17 mouse cellular contexts compared by ENCODE assay signal in genomic region chr2:101823821-101824220, GRCm38 (mm10).
"Had no signal": no experiment of that assay in that cellular context is flagged by ENCODE, and none has a peak within 500 bp of the region (broad histone marks: within the 10 kb centered on the region; RNA-seq: fewer than 3 reads in every experiment).

No protein-coding gene starts in this region.

- DNase-seq: kidney, adult 2 months; kidney, postnatal 25 days; layer of hippocampus, postnatal 36 days; liver, embryonic 13.5 days; lung, adult 2 months; lung, postnatal 14 days; lung, postnatal 4 days; retina, postnatal 1 day; right cerebral cortex, postnatal 25 days; thymus, postnatal 25 days had no signal

- H3K36me3 ChIP-seq: liver, embryonic 13.5 days; midbrain, embryonic 12.5 days; midbrain, embryonic 15.5 days; neural tube, embryonic 12.5 days; neural tube, embryonic 15.5 days had no signal

- H3K9me3 ChIP-seq: liver, embryonic 13.5 days; midbrain, embryonic 12.5 days; midbrain, embryonic 15.5 days; neural tube, embryonic 12.5 days; neural tube, embryonic 15.5 days had no signal

- H3K9ac ChIP-seq: liver, embryonic 13.5 days; midbrain, embryonic 12.5 days; midbrain, embryonic 15.5 days; neural tube, embryonic 12.5 days; neural tube, embryonic 15.5 days had no signal

- H3K4me1 ChIP-seq: midbrain, embryonic 12.5 days; midbrain, embryonic 15.5 days; neural tube, embryonic 12.5 days had no signal

- H3K27ac ChIP-seq: kidney, postnatal 0 days; left cerebral cortex, adult 2 months; liver, embryonic 13.5 days; midbrain, embryonic 12.5 days; midbrain, embryonic 15.5 days; neural tube, embryonic 12.5 days; neural tube, embryonic 15.5 days; stomach, postnatal 0 days had no signal

- ATAC-seq: midbrain, embryonic 15.5 days had no signal

- H3K4me3 ChIP-seq: left cerebral cortex, adult 2 months; liver, embryonic 13.5 days; midbrain, embryonic 12.5 days; midbrain, embryonic 15.5 days; neural tube, embryonic 12.5 days; neural tube, embryonic 15.5 days had no signal

- H3K27me3 ChIP-seq: liver, embryonic 13.5 days; midbrain, embryonic 12.5 days; midbrain, embryonic 15.5 days; neural tube, embryonic 12.5 days; neural tube, embryonic 15.5 days had no signal
